Mouse (Mus musculus): ENCODE results near the gene Hand1.

The Hand1 gene

GRCm38 (mm10) chr11:57802511-57802870, 30.1 kb downstream of the Hand1 start:
- no peak for DNase-seq (ENCODE audit: low read depth, low spot score)

DNA sequence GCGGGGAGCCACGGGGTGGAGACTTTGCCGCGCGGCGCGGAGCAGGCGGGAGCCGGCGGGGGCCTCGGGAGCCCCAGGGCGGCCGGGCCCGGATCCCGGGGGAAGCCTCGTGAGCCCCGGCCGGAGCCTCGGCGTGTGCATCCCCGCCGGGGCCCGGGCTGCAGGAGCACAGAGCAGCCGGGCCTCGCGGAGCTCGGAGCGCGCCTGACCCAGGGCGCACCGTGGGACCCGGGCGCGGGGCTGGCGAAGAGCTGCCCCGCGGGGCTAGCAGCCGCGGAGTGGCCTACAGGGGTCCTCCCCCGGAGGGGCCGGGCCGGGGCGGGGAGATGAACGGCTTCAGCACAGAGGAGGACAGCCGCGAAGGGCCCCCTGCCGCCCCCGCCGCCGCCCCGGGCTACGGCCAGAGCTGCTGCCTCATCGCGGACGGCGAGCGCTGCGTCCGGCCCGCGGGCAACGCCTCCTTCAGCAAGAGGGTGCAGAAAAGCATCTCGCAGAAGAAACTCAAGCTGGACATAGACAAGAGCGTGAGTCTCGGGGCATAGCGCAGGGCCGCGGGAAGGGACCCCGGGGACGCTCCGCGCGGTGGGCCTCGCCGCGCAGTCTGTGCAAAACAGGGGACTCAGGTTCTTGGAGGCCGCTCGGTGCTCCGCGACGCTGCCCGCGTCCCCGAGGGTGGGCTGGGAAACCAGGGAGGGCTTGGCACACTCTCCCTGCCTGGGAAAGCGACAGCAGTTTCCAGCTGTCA, 30.7 kb downstream of the Hand1 start:
- no peak for DNase-seq (ENCODE audit: low read depth, low spot score)

DNA sequence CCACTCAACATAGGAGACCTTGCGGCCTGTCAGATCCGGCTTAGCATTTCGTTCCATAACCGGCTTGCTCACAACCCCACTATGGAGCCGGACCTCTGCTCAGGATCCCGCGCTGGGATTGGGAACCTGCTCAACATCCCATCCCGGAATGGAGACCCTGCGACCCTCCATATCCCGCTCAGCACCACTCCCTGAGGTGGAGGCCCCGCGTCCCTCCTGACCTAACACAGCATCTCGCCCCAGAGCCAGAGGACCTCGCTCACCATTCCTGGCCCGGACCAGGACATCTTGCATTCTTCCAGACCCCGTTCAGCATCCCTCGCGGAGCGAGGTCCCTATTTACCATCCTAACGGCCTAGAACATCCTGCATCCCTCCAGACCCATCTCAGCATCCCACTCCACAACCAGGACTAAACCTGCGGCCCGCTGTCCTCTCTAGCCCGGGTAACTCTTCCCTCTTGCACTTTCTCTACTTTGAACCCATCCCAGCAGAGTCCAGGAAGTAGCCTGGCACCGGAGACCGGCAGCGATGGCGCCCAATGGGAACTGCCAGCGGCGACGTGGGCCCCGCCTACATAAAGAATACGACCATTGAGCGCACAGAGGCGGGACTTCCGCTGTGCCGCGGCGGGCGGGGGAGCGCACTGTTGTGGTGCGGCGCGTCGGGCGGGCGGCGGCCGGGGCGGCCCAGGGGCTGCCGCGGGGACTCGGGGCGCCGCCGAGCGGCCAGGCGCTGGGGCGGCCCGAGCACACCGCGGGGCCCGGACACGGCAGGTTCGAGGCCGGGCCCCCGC, 31.4 kb downstream of the Hand1 start, which contains the start of gene Sap30l:
Gene Sap30l, plus strand, starts transcription at position 667 of the 795 bp plus-strand sequence.
- DNase-seq (ENCODE audit: low read depth, low spot score), result peak; percentile 88

GRCm38 (mm10) chr11:57800266-57800951, 32.2 kb downstream of the Hand1 start:
- DNase-seq (ENCODE audit: low read depth, low spot score), result no peak

- DNase-seq (ENCODE audit: low read depth, low spot score), result no peak
Measured at GRCm38 (mm10) chr11:57799456-57799855, 33.2 kb downstream of the Hand1 start.

DNA sequence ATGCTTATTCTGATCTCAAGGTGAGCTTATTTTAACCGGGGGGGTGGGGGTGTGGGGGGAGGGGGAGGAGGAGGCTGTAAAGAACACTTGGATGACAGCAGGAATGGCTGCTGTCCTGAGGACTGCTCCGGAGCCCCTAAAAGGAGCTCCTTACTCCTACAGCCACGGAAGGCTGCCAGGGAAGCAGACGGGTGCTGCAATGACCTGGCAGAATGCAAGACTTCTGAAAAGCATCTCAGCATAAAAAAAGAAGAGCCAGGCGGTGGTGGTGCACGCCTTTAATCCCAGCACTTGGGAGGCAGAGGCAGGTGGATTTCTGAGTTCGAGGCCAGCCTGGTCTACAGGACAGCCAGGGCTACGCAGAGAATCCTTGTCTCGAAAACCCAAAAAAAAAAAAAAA, 34.8 kb downstream of the Hand1 start:
- DNase-seq (ENCODE audit: low read depth, low spot score), result no peak

GRCm38 (mm10) chr11:57795086-57795485, 37.5 kb downstream of the Hand1 start:
- no peak for DNase-seq (ENCODE audit: low read depth, low spot score)

GRCm38 (mm10) chr11:57790866-57791535, 41.6 kb downstream of the Hand1 start:
- no peak for DNase-seq (ENCODE audit: low read depth, low spot score)

DNA sequence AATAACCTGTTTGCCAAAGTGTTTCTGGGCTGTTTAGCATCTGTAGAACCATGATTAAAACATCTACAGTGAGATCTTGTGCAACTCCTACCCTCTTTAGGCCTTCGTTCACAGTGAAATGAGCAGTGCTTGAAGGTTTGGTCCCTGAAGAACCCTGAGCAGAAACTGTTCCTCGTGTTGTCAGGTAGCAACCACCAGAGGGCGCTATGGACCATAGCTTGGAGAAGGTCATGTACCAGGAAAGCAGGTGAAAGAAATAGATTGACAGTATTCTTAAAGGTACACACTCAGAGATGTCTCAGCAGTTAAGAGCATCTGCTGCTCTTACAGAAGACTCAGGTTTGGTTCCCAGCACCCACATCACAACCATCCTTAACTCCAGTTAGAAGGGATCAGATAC, 44.7 kb downstream of the Hand1 start:
- DNase-seq (ENCODE audit: low read depth, low spot score), result peak; percentile 63

DNA sequence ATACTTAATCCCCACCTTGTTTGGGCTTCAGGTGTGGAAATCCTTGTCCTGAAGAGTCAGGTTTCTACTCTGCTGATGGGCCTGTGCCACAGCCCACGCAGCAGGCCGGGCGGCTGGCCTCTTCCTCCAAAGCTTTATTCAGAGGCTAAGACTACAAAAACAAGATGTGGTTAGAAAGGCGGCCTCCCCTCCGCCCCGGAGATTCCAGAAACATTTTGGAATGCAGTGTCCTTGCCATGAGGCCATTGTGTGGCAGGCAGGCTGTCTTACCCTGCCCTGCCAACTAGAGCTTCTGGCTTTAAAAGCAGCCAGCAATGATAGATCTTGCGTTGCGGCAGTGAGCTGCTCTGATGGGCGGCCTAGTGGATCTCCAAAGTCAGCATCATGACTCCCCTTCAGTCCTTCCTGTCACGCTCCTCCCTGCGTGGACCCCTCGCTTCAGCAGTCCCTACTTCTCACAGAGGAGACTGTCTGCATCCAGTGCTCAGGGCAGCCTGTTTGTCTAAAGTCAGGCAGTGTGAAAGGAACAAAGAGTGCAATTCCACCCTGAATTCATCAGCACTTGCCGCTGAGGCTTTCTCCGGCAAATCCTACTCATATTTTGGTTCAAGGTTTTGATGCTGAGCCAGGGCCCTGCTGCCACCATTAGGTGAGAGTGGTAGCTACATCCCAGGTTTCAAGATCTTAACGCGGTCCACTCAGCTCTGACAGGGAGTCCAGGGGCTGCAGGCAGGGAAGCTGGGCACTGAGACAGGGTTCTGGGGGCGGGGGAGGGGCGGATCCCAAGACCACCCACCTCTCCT, 45.8 kb downstream of the Hand1 start:
- DNase-seq (ENCODE audit: low read depth, low spot score), result no peak

DNA sequence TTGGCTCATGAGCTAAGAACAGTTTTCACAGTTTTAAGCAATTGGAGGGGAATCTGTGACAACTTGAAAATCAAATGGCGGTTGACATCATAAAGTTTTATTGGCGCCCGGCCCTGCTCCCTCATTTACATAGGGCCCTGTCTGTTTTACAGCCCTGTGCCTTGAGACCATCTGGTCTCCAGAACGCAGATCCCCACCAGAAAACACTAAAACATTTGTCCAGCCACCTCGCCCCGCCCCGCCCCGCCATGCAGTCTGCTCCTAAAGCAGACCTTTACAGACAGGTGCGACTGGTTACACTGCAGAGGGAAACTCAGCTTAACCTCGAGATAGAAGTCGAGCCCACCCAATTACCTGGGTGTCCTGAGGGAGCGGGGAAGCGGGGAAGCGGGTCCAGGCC, 52.8 kb downstream of the Hand1 start:
- no peak for DNase-seq (ENCODE audit: low read depth, low spot score)
